Mouse (Mus musculus): ENCODE results near the gene Atmin.

DNA sequence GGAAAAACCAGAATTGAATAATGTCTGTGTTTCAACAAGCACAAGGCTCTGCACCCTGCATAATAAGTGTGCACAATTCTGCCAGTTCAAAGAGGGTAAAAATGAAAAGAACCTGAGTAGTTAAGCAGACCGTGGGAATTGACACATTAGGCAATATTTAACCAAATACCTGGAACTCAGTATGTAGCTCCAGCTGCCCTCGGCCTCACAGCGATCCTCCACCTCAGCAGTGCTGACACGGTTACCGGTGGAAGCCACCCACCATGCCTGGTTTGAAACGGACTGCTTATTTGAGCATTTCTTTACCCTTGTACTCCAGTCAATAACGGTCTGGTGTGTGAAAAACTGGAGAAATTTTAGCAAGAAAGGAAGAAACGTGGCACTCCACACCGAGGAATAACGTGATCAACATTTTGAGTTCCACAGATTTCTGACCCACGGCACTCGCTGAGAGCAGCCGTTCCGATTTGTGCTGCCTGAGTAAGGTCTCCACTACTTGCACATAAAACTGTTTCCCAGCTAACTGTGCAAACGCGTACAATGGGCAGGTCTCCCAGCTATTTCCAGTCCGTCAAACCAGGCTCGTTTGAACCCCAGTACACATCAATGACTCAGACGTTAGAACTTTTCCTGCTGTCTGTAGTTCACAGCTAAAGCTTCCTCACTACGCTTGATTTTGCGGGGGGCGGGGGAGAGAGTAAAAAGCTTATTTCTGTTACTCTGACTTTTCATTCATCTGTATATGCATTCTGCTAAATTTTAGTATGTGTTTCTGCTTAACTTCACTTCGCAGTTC is 49.2 kb downstream of the Atmin start:
- no peak for TF ChIP-seq POLR2A (IDR thresholded peaks at IDR 0.05; ENCODE audit: low read depth, low read length)
- no peak for TF ChIP-seq CTCF (IDR thresholded peaks at IDR 0.05; ENCODE audit: borderline replicate concordance, insufficient read depth, low read length)

Measured in embryonic fibroblast, embryonic 13.5 days (primary cell).